Mouse (Mus musculus) myocyte (in vitro differentiated cells): ENCODE results near the gene Gstm7.
"Not testable (repeated sequence)": the region's sequence is repeated elsewhere in the genome, so short reads cannot be mapped to it uniquely, and the experiment has no call there.

ENCODE experiments used
- CEBPB ChIP-seq: IDR thresholded peaks from 2 replicates; pipeline ENCODE4 v1.6.1; 2011; ENCODE audit warnings: mild to moderate bottlenecking, moderate library complexity; ENCODE audit not compliant: poor library complexity, insufficient read depth, severe bottlenecking
- E2F4 ChIP-seq: IDR thresholded peaks from one replicate; pipeline ENCODE4 v1.6.1; 2011; ENCODE audit warnings: mild to moderate bottlenecking, control low read depth, moderate library complexity; ENCODE audit not compliant: insufficient read depth
- MAX ChIP-seq: IDR thresholded peaks from one replicate; pipeline ENCODE4 v1.6.1; 2011; ENCODE audit warnings: low read depth, mild to moderate bottlenecking, control low read depth
- MYOD1 ChIP-seq, 3 experiments: IDR thresholded peaks; one replicate each; pipeline ENCODE4 v1.6.1; 2011; ENCODE audit warnings: control low read depth in 2 of 3, low read depth in 2 of 3, mild to moderate bottlenecking in 2 of 3, moderate library complexity in 1 of 3; ENCODE audit not compliant: insufficient read length in 2 of 3, control insufficient read depth in 1 of 3
- MYOG ChIP-seq, 3 experiments: IDR thresholded peaks; one replicate each; pipeline ENCODE4 v1.6.1; 2011; ENCODE audit warnings: control low read depth in 2 of 3, low read depth in 2 of 3, mild to moderate bottlenecking in 2 of 3; ENCODE audit not compliant: insufficient read length in 2 of 3, control insufficient read depth in 1 of 3, insufficient read depth in 1 of 3
- POLR2A ChIP-seq: IDR thresholded peaks from one replicate; pipeline ENCODE4 v1.6.1; 2011; ENCODE audit warnings: low read depth, mild to moderate bottlenecking, control low read depth, moderate library complexity; ENCODE audit not compliant: insufficient read length
- POLR2AphosphoS2 ChIP-seq: IDR thresholded peaks from one replicate; pipeline ENCODE4 v1.6.1; 2011; ENCODE audit warnings: low read depth, control low read depth; ENCODE audit not compliant: insufficient read length
- REST ChIP-seq: IDR thresholded peaks from one replicate; pipeline ENCODE4 v1.6.1; 2011; ENCODE audit warnings: mild to moderate bottlenecking, control low read depth, moderate library complexity; ENCODE audit not compliant: insufficient read depth, insufficient read length
- SRF ChIP-seq: IDR thresholded peaks from one replicate; pipeline ENCODE4 v1.6.1; 2011; ENCODE audit warnings: low read depth; ENCODE audit not compliant: control insufficient read depth, insufficient read length
- TCF12 ChIP-seq: IDR thresholded peaks from one replicate; pipeline ENCODE4 v1.6.1; 2011; ENCODE audit warnings: mild to moderate bottlenecking, control low read depth; ENCODE audit not compliant: poor library complexity, insufficient read depth, severe bottlenecking
- TCF3 ChIP-seq: IDR thresholded peaks from one replicate; pipeline ENCODE4 v1.6.1; 2011; ENCODE audit warnings: low read depth, control low read depth; ENCODE audit not compliant: insufficient read length
- USF1 ChIP-seq: IDR thresholded peaks from one replicate; pipeline ENCODE4 v1.6.1; 2011; ENCODE audit warnings: low read depth, mild to moderate bottlenecking, control low read depth, moderate library complexity

DNA sequence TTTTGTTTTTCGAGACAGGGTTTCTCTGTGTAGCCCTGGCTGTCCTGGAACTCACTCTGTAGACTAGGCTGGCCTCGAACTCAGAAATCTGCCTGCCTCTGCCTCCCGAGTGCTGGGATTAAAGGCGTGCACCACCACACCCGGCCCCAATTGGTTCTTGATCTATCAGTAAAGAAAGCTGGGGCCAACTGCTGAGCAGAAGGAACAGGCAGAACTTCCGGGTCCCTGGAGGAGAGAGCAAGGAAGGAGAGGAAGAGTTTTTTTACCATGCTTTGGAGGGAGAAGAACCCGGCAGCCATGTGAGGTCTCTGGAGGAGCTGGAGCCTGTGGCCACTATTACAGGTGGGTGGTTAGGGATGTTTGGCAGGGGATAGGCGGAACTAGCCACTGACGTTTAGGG is 23.6 kb upstream of the Gstm7 start:
- TF ChIP-seq POLR2A; E2F4; TCF12; MAX; REST; USF1; MYOG (IDR thresholded peaks at IDR 0.05; ENCODE audit: control insufficient read depth in 1 of 3, insufficient read depth in 1 of 3, insufficient read length in 2 of 3, low read depth in 2 of 3); POLR2AphosphoS2; SRF; CEBPB; MYOD1 (IDR thresholded peaks at IDR 0.05; ENCODE audit: control insufficient read depth in 1 of 3, insufficient read length in 2 of 3, low read depth in 2 of 3); TCF3: not testable (repeated sequence)
